Mouse (Mus musculus): Measurements from ENCODE around the gene Obsl1. TPM values are rescaled to one million over a fixed set of nuclear protein-coding genes. Genes with fewer than 3 reads are reported as not detected.

The Obsl1 gene
- polyA plus RNA-seq, 1 experiment from 2014 or later, result 19.6 TPM

GRCm38 (mm10) chr1:75438782-75439181 is 67.5 kb downstream of the Obsl1 start:
- Histone ChIP-seq H3K4me1 (replicated peaks; ENCODE audit: control insufficient read depth, insufficient read depth, low read length) (peaks cover 26% of the 10 kb centered on the region), H3K9me3 (ENCODE audit: control insufficient read depth, low read length) (no peaks in the 10 kb centered on the region), H3K4me2 (ENCODE audit: low read length) (no peak overlapping the region), H3K9ac (replicated peaks; ENCODE audit: low read depth, low read length) (no peak overlapping the region), H3K36me3 (ENCODE audit: control insufficient read depth, insufficient read depth) (peaks cover 2% of the 10 kb centered on the region; the same call in 1 of the 2 replicates), H3K27ac (ENCODE audit: low read length) (no peak overlapping the region), H3K27me3 (replicated peaks; ENCODE audit: control insufficient read depth, insufficient read depth, low read length) (no peaks in the 10 kb centered on the region), H3K4me3 (replicated peaks; ENCODE audit: low read length) (no peak overlapping the region)
- 80% methylated on average over 8 of the region's 9 CpGs for WGBS
- no peak for ATAC-seq

GRCm38 (mm10) chr1:75435475-75436328 is 70.5 kb downstream of the Obsl1 start, which contains the start of gene Gmppa:
Gene Gmppa, plus strand, starts transcription at chr1:75435930.
- H3K27ac ChIP-seq (ENCODE audit: low read length), result peak within 1 kb of the TSS; percentile 41; the same call in 1 of the 2 replicates
- 6% methylated on average over 28 of the region's 28 CpGs for WGBS
- peak within 1 kb of the TSS; percentile 72 for H3K4me2 ChIP-seq (ENCODE audit: low read length)
- no peaks in the 10 kb centered on the region; the same call in 1 of the 2 replicates for H3K27me3 ChIP-seq (replicated peaks; ENCODE audit: control insufficient read depth, insufficient read depth, low read length)
- peak within 1 kb of the TSS; percentile 56 for H3K4me3 ChIP-seq (replicated peaks; ENCODE audit: low read length)
- H3K9ac ChIP-seq (replicated peaks; ENCODE audit: low read depth, low read length), result peak within 1 kb of the TSS; percentile 64
- ATAC-seq, result peak; percentile 91
- H3K36me3 ChIP-seq (ENCODE audit: control insufficient read depth, insufficient read depth), result peaks cover under 1% of the 10 kb centered on the region; the same call in 1 of the 2 replicates
- no peaks in the 10 kb centered on the region for H3K9me3 ChIP-seq (ENCODE audit: control insufficient read depth, low read length)
- H3K4me1 ChIP-seq (replicated peaks; ENCODE audit: control insufficient read depth, insufficient read depth, low read length), result peaks cover 9% of the 10 kb centered on the region

Other genes with a start within 250 kb of the Obsl1 start
- 6.1 and 10.7 TPM in 2 replicates for gene Ptprn, start 241.9 kb downstream of the Obsl1 start, polyA plus RNA-seq (2015; fragmentation: Nextera tagmentation; extraction: Ambion mirVana)
- 29.3 and 76.1 TPM in 2 replicates for gene Resp18, start 228.0 kb downstream of the Obsl1 start, polyA plus RNA-seq (2015; fragmentation: Nextera tagmentation; extraction: Ambion mirVana)
- gene Dnpep, start 188.5 kb downstream of the Obsl1 start, polyA plus RNA-seq (2015; fragmentation: Nextera tagmentation; extraction: Ambion mirVana), result 146 and 150 TPM in 2 replicates
- gene Des, start 146.1 kb downstream of the Obsl1 start, polyA plus RNA-seq (2015; fragmentation: Nextera tagmentation; extraction: Ambion mirVana), result 1.2 and 1.5 TPM in 2 replicates
- gene Speg, start 131.2 kb downstream of the Obsl1 start, polyA plus RNA-seq (2015; fragmentation: Nextera tagmentation; extraction: Ambion mirVana), result 10.7 and 12.9 TPM in 2 replicates
- gene Gmppa, start 70.5 kb downstream of the Obsl1 start, polyA plus RNA-seq (2015; fragmentation: Nextera tagmentation; extraction: Ambion mirVana), result 86.4 and 93.1 TPM in 2 replicates
- 4.0 and 7.2 TPM in 2 replicates for gene Asic4, start 56.0 kb downstream of the Obsl1 start, polyA plus RNA-seq (2015; fragmentation: Nextera tagmentation; extraction: Ambion mirVana)
- gene Chpf, start 27.1 kb downstream of the Obsl1 start, polyA plus RNA-seq (2015; fragmentation: Nextera tagmentation; extraction: Ambion mirVana), result 28.1 and 29.2 TPM in 2 replicates
- gene Tmem198, start 26.9 kb downstream of the Obsl1 start, polyA plus RNA-seq (2015; fragmentation: Nextera tagmentation; extraction: Ambion mirVana), result 59.8 and 60.5 TPM in 2 replicates
- 13.7 and 18.1 TPM in 2 replicates for gene Inha, start 625 bp upstream of the Obsl1 start, polyA plus RNA-seq (2015; fragmentation: Nextera tagmentation; extraction: Ambion mirVana)
- gene Stk11ip, start 15.1 kb upstream of the Obsl1 start, polyA plus RNA-seq (2015; fragmentation: Nextera tagmentation; extraction: Ambion mirVana), result 16.7 and 22.4 TPM in 2 replicates
- 37.4 and 50.4 TPM in 2 replicates for gene Slc4a3, start 39.8 kb upstream of the Obsl1 start, polyA plus RNA-seq (2015; fragmentation: Nextera tagmentation; extraction: Ambion mirVana)